Mouse (Mus musculus): Measurements from ENCODE around the gene Zfp871. TPM values are rescaled to one million over a fixed set of nuclear protein-coding genes. Genes with fewer than 3 reads are reported as not detected.

Zfp871 gene
- 0.48 and 0.57 TPM in 2 replicates for polyA plus RNA-seq (2012)

DNA sequence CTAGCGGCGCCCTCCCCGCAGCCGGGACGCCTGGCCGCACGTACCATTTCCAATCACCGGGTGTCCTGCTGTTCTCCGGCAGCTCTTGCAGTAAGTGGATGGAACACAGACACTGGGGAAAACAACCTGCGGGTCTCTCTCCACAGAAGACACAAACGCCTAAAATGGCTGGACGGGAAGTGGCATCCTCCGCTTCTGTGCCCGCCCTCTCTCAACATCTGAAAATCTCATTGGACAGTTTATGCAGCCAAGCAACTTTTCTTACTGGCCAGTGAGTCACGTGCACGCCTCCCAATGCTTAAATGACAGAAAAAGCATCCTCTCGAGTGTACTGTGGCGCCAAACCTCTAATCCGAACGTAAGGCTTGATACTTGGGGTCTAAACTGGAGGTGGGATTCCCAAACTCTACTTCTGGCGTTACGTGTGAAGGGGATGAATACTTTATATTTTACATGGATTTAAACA is at the start of gene Zfp871:
Gene Zfp871, minus strand, starts transcription at position 194 of the 466 bp plus-strand sequence.
- TF ChIP-seq GATA1 (IDR thresholded peaks at IDR 0.05; ENCODE audit: low read length): no peak

DNA sequence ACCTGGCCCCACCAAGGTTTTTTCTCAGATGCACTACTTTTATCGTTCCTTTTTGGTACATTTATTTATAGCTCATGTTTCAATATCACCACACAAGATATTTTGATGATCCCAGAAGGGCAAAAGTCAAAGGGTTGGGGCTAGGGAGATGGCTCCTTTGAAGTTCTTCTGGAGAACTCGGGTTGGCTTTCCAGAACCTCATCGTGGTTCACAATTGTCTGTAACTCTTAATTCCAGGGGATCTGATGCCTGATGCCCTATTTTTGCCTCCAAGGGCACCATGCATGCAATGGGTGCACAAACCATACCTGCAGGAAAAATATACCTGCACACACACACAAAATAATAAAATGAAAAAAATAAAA is 42.3 kb upstream of the Zfp871 start:
- no peak for TF ChIP-seq GATA1 (IDR thresholded peaks at IDR 0.05; ENCODE audit: low read length)

DNA sequence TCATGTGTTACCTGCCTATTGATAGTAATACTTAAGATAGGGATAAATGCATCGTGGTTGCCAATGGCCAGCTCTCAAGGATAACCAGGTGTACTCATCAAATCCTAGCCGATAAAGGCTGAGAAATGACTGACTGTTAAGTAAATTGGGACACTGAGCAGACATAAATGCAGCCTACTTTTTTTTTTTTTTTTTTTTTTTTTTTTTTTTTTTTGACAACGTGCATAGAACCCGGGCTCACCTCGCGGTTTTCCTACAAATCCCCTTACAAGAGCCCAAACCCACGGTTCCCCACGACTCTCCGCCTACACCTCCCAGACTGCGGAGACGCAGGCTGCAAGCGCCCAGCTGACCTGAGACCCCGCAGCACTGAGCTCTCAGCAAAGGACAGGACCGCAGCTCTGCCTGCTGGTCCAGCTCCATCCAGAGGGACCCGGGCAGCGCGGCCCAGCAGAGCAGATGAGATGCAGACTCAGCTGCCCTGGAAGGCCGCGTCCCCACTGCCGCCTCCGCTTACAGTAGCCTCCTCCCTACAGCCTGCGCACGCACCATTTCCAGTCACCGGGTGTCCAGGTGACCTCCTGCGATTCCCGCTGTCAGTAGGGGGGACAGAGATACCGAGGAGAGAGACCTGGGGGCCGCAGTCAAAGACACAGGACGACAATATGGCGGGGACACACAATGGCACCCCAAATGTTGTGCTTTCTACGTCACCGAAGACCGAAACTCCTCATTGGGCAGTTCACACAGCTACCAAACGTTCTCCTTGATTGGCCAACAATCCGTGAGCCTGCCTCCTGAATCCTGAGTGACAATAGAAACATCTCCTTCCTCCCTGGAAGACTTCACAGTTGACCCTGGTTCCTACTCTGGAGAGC is 41.7 kb upstream of the Zfp871 start, which contains the start of gene Zfp799:
Gene Zfp799, minus strand, starts transcription at position 722 of the 878 bp plus-strand sequence.
- no peak for TF ChIP-seq GATA1 (IDR thresholded peaks at IDR 0.05; ENCODE audit: low read length)

GRCm38 (mm10) chr17:32816074-32816784 is 28.1 kb upstream of the Zfp871 start:
- no peak for TF ChIP-seq GATA1 (IDR thresholded peaks at IDR 0.05; ENCODE audit: low read length)

- TF ChIP-seq GATA1 (IDR thresholded peaks at IDR 0.05; ENCODE audit: low read length): no peak
Observed at GRCm38 (mm10) chr17:32814136-32814535, 26.0 kb upstream of the Zfp871 start.

DNA sequence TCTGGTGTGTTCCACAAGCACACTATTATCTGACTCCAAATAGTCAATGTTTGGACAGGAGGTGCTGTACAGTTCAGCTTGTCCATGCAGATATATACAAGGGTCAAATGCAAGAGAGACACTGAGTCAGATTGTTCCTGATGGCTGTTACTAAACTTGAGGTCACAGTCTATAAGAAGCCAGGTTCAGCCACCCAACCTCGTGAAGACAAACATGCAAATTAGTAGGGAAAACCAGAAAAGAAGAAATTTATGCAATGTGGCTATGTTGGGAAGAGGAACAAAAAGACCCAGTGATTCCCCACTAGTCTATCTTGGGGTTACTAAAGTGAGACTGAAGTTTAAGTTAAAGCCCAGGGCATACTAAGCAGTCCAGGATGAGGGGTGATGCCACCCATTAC is 22.6 kb upstream of the Zfp871 start:
- TF ChIP-seq GATA1 (IDR thresholded peaks at IDR 0.05; ENCODE audit: low read length): no peak

DNA sequence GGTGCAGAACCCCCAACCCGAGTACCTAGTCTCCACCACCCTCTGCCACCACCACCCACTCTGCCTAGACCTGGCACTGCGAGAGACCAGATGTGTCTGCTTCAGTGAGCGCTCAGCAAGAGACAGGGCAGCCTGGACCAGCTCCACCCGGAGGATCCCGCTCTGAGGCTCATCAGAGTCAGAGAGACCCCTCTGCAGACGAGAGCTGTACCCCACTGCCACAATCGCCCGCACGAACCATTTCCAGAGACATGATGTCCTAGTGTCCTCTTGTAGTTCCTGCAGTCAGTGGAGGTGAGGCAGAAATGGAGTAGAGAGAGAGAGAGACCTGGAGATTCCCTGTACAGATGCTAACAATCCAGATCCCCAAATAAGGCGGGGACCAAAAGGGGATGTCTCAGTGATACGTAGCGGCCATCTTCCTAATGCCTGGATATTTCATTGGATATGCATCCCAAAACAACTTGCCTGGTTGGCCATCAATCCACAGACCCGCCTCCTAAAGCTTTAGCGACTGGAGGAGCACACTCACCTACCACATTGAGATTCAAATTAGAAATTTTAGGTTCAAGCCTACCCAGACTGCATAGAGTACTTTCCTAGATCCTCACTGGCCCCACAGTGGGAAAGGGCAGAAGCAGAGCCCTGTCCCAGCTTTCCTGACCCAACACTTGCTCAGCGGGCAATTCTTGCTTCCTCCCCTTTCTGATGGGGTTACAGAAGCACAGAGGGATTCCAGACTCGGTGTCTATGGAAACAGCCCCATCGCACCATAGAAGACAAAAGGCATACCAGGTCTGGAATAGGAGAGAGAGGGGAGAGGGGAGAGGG is 21.7 kb upstream of the Zfp871 start, which contains the start of gene Zfp811:
Gene Zfp811, minus strand, starts transcription at position 388 of the 831 bp plus-strand sequence.
- no peak for TF ChIP-seq GATA1 (IDR thresholded peaks at IDR 0.05; ENCODE audit: low read length)

DNA sequence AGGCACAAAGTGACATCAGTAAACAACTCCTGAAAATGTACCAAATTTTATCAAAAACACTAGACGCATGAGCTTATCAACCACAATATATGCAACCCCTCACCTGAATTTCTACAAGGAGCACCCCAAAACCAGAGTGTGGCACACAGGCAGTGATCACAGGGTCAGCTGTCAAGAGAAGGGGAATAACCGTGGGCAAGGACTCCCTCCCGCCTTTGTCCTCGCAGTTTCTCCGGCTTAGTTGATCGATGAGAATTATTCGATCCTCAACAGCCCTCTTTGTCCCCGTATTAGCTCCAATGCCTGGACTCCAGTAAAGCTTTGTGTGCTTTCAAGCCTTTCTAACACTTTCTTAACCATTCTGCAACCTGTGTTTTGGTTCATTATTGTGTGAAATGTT is 20.8 kb upstream of the Zfp871 start:
- TF ChIP-seq GATA1 (IDR thresholded peaks at IDR 0.05; ENCODE audit: low read length): no peak

DNA sequence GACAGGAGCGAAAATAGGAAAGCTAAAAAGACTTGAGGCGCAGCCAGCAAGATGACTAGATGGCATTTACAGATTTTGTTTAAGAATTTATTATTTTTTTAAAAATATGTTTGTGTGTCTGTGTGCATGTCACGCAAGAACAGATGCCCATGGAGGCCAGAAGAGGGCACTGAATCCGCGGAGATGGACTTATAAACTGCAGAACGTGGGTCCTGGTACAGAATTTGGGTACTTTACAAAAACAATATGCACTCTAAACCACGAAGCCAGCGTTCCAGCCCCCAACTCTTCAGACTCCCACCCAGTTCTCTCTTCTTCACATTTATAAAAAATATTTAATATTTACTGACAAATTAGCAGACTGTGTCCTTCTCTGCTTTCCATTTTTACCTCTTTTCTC is 1.2 kb upstream of the Zfp871 start:
- TF ChIP-seq GATA1 (IDR thresholded peaks at IDR 0.05; ENCODE audit: low read length): no peak

GRCm38 (mm10) chr17:32788576-32788975 is 489 bp upstream of the Zfp871 start:
- no peak for TF ChIP-seq GATA1 (IDR thresholded peaks at IDR 0.05; ENCODE audit: low read length)

- no peak for TF ChIP-seq GATA1 (IDR thresholded peaks at IDR 0.05; ENCODE audit: low read length)
Observed at GRCm38 (mm10) chr17:32787436-32788093, 522 bp downstream of the Zfp871 start.

DNA sequence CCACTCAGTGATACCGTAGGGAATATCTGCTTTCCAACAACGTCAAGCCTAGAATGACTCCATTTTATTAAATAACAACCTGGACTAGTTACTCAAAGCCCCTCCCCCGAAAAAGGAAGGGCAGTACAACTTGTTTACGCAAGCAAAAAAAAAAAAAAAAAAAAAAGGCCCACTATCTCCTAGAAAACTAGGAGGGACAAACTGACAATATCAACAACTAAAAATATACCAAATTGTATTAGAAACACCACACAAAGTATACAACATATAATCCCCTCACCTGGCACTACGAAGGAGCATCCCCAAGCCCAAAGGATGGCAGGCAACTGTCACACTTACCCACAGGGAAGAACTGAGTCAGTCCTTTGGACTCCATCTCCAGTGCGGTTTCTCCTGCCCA is 1.1 kb downstream of the Zfp871 start:
- no peak for TF ChIP-seq GATA1 (IDR thresholded peaks at IDR 0.05; ENCODE audit: low read length)

DNA sequence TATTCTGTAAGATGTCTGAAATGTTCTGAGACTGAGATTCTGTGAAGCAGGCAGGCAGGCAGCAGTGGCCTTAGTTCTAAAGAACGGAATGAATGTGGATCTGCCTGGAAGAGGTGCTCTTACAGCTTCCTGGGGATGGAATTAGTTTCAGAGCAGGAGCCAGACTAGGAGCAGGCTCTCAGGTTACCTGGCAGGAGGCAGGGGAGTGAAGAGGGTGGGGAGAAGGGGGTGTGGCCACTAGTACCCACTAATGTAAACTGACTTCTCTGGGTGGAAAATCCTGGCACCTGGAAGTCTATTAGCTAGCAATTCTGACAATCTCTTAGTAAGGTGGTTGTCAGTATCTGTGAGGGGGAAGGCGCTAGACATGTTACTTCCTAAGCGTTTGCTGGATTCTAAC is 2.4 kb downstream of the Zfp871 start:
- TF ChIP-seq GATA1 (IDR thresholded peaks at IDR 0.05; ENCODE audit: low read length): no peak

DNA sequence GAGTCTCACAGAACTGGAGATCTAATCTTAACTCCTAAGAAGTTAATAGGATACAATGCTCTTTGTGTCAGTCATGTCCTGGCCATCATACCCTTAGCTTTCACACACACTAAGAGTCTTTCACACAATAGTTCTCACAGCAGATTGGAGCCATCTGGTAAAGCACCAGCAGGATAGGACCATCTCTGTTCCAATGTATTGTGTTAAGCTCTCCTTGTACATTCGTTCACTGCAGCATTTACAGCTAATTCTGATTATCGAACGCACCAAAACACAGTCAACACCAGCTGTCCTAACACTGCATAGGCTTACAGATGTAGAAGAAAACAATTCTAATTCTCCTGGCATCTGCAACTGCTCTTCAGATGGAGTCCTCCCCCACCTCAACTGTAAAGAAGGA is 10.5 kb downstream of the Zfp871 start:
- no peak for TF ChIP-seq GATA1 (IDR thresholded peaks at IDR 0.05; ENCODE audit: low read length)

DNA sequence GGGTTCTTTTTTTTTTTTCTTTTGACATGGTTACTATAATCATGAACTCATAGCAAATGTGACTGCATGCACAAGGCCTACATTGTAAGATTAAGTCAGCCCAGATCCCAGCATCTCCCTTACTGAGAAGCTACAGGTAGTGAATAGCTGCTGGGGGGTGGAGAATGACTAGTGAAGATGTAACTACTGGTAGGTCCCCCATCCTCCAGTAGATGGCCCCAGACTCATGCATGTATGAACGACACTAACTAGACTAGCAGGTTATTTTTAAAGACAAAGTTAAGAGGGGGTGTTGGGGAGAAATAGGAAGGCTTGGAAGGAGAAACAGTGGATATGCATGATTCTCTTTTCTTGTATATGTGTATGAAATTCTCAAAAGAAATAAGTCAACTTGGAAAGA is 16.9 kb downstream of the Zfp871 start:
- no peak for TF ChIP-seq GATA1 (IDR thresholded peaks at IDR 0.05; ENCODE audit: low read length)

Data from G1E-ER4 (cell line).